Mouse (Mus musculus) myocyte (in vitro differentiated cells): ENCODE measurements around the gene Pten. TPM values are rescaled to one million over a fixed set of nuclear protein-coding genes. Genes with fewer than 3 reads are reported as not detected.

Experiments used
- H3K27me3 ChIP-seq: one replicate; pipeline ENCODE4 v1.6.1; 2011; ENCODE audit not compliant: control insufficient read depth, insufficient read depth, insufficient read length
- H3K36me3 ChIP-seq: one replicate; pipeline ENCODE4 v1.6.1; 2011; ENCODE audit not compliant: control insufficient read depth, insufficient read depth
- H3K4me2 ChIP-seq: one replicate; pipeline ENCODE4 v1.6.1; 2011; ENCODE audit warnings: low read depth, control low read depth
- H3K4me3 ChIP-seq: one replicate; pipeline ENCODE4 v1.5.1; 2011; ENCODE audit warnings: mild to moderate bottlenecking, control low read depth, moderate library complexity
- H3K79me2 ChIP-seq: one replicate; pipeline ENCODE4 v1.6.1; 2011; ENCODE audit not compliant: control insufficient read depth, insufficient read depth
- H3ac ChIP-seq: one replicate; pipeline ENCODE4 v1.6.1; 2011; ENCODE audit not compliant: control insufficient read depth, insufficient read length
- CEBPB ChIP-seq: IDR thresholded peaks from 2 replicates; pipeline ENCODE4 v1.6.1; 2011; ENCODE audit warnings: mild to moderate bottlenecking, moderate library complexity; ENCODE audit not compliant: poor library complexity, insufficient read depth, severe bottlenecking
- E2F4 ChIP-seq: IDR thresholded peaks from one replicate; pipeline ENCODE4 v1.6.1; 2011; ENCODE audit warnings: mild to moderate bottlenecking, control low read depth, moderate library complexity; ENCODE audit not compliant: insufficient read depth
- MAX ChIP-seq: IDR thresholded peaks from one replicate; pipeline ENCODE4 v1.6.1; 2011; ENCODE audit warnings: low read depth, mild to moderate bottlenecking, control low read depth
- MYOD1 ChIP-seq, 3 experiments: IDR thresholded peaks; one replicate each; pipeline ENCODE4 v1.6.1; 2011; ENCODE audit warnings: control low read depth in 2 of 3, low read depth in 2 of 3, mild to moderate bottlenecking in 2 of 3, moderate library complexity in 1 of 3; ENCODE audit not compliant: insufficient read length in 2 of 3, control insufficient read depth in 1 of 3
- MYOG ChIP-seq, 3 experiments: IDR thresholded peaks; one replicate each; pipeline ENCODE4 v1.6.1; 2011; ENCODE audit warnings: control low read depth in 2 of 3, low read depth in 2 of 3, mild to moderate bottlenecking in 2 of 3; ENCODE audit not compliant: insufficient read length in 2 of 3, control insufficient read depth in 1 of 3, insufficient read depth in 1 of 3
- POLR2A ChIP-seq: IDR thresholded peaks from one replicate; pipeline ENCODE4 v1.6.1; 2011; ENCODE audit warnings: low read depth, mild to moderate bottlenecking, control low read depth, moderate library complexity; ENCODE audit not compliant: insufficient read length
- POLR2AphosphoS2 ChIP-seq: IDR thresholded peaks from one replicate; pipeline ENCODE4 v1.6.1; 2011; ENCODE audit warnings: low read depth, control low read depth; ENCODE audit not compliant: insufficient read length
- REST ChIP-seq: IDR thresholded peaks from one replicate; pipeline ENCODE4 v1.6.1; 2011; ENCODE audit warnings: mild to moderate bottlenecking, control low read depth, moderate library complexity; ENCODE audit not compliant: insufficient read depth, insufficient read length
- SRF ChIP-seq: IDR thresholded peaks from one replicate; pipeline ENCODE4 v1.6.1; 2011; ENCODE audit warnings: low read depth; ENCODE audit not compliant: control insufficient read depth, insufficient read length
- TCF12 ChIP-seq: IDR thresholded peaks from one replicate; pipeline ENCODE4 v1.6.1; 2011; ENCODE audit warnings: mild to moderate bottlenecking, control low read depth; ENCODE audit not compliant: poor library complexity, insufficient read depth, severe bottlenecking
- TCF3 ChIP-seq: IDR thresholded peaks from one replicate; pipeline ENCODE4 v1.6.1; 2011; ENCODE audit warnings: low read depth, control low read depth; ENCODE audit not compliant: insufficient read length
- USF1 ChIP-seq: IDR thresholded peaks from one replicate; pipeline ENCODE4 v1.6.1; 2011; ENCODE audit warnings: low read depth, mild to moderate bottlenecking, control low read depth, moderate library complexity
- polyA plus RNA-seq: library from polyadenylated mRNA; unstranded; fragments of >200 nt; fragmentation: generic; extraction: Trizol; gene quantifications from one replicate; pipeline ENCODE4 v1.2.1, GENCODE M21; 2012; ENCODE audit warnings: missing spikeins

Pten gene
- polyA plus RNA-seq, 1 experiment: 8.9 TPM

DNA sequence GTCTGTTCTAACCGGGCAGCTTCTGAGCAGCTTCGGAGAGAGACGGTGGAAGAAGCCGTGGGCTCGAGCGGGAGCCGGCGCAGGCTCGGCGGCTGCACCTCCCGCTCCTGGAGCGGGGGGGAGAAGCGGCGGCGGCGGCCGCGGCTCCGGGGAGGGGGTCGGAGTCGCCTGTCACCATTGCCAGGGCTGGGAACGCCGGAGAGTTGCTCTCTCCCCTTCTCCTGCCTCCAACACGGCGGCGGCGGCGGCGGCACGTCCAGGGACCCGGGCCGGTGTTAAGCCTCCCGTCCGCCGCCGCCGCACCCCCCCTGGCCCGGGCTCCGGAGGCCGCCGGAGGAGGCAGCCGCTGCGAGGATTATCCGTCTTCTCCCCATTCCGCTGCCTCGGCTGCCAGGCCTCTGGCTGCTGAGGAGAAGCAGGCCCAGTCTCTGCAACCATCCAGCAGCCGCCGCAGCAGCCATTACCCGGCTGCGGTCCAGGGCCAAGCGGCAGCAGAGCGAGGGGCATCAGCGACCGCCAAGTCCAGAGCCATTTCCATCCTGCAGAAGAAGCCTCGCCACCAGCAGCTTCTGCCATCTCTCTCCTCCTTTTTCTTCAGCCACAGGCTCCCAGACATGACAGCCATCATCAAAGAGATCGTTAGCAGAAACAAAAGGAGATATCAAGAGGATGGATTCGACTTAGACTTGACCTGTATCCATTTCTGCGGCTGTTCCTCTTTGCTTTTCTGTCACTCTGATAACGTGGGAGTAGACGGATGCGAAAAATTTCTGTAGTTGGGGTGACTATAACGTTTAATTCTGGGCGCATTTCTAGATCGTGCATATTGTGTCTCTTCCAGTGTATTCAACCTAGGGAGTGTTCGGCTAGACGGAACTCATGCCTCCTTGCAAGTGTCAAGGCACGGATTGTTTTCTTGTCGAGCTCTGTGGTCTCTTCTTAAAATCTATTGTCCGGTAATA, 815 bp downstream of the Pten start:
- no peaks in the 10 kb centered on the region for H3K27me3 ChIP-seq
- H3K4me2 ChIP-seq: peak overlapping the region; percentile 99
- peak overlapping the region; percentile 75 for H3ac ChIP-seq
- peak overlapping the region; percentile 84 for H3K4me3 ChIP-seq
- TF ChIP-seq E2F4 (no peak), MYOG (IDR thresholded peaks at IDR 0.05; ENCODE audit: control insufficient read depth in 1 of 3, insufficient read depth in 1 of 3, insufficient read length in 2 of 3, low read depth in 2 of 3) (no peak), REST (no peak), USF1 (no peak), POLR2A (no peak), TCF3 (no peak), POLR2AphosphoS2 (no peak)
- H3K79me2 ChIP-seq: peaks cover 51% of the 10 kb centered on the region
- H3K36me3 ChIP-seq: no peaks in the 10 kb centered on the region

DNA sequence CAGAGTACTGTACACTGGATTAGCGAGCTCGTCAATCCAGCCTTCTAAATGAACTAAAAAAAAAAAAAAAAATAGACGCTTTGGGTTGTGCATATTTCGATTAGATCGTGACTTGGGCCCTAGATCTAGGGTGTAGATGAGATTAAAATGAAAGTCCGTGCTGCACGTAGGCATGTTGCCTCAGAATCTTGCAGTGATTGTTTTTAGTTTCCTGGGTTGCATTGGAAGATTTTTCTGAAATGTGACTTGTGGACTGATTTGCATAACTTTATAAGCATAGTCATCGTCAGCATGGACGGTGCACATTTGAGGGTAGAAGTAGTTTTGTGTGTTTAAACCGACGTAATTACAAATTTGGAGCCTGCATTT, 1.5 kb downstream of the Pten start:
- no peaks in the 10 kb centered on the region for H3K27me3 ChIP-seq
- TF ChIP-seq MYOD1 (IDR thresholded peaks at IDR 0.05; ENCODE audit: control insufficient read depth in 1 of 3, insufficient read length in 2 of 3, low read depth in 2 of 3): no peak
- TF ChIP-seq CEBPB: no peak
- TF ChIP-seq MYOG (IDR thresholded peaks at IDR 0.05; ENCODE audit: control insufficient read depth in 1 of 3, insufficient read depth in 1 of 3, insufficient read length in 2 of 3, low read depth in 2 of 3): no peak
- TF ChIP-seq E2F4: no peak
- no peak for TF ChIP-seq SRF
- TF ChIP-seq USF1: no peak
- TF ChIP-seq POLR2A: no peak
- no peak for TF ChIP-seq TCF12
- no peak for TF ChIP-seq POLR2AphosphoS2
- TF ChIP-seq TCF3: no peak
- no peak for TF ChIP-seq MAX
- TF ChIP-seq REST: no peak
- H3K4me3 ChIP-seq: peak overlapping the region; percentile 84
- H3K4me2 ChIP-seq: peak overlapping the region; percentile 99
- H3K79me2 ChIP-seq: peaks cover 58% of the 10 kb centered on the region
- peak overlapping the region; percentile 75 for H3ac ChIP-seq
- no peaks in the 10 kb centered on the region for H3K36me3 ChIP-seq

DNA sequence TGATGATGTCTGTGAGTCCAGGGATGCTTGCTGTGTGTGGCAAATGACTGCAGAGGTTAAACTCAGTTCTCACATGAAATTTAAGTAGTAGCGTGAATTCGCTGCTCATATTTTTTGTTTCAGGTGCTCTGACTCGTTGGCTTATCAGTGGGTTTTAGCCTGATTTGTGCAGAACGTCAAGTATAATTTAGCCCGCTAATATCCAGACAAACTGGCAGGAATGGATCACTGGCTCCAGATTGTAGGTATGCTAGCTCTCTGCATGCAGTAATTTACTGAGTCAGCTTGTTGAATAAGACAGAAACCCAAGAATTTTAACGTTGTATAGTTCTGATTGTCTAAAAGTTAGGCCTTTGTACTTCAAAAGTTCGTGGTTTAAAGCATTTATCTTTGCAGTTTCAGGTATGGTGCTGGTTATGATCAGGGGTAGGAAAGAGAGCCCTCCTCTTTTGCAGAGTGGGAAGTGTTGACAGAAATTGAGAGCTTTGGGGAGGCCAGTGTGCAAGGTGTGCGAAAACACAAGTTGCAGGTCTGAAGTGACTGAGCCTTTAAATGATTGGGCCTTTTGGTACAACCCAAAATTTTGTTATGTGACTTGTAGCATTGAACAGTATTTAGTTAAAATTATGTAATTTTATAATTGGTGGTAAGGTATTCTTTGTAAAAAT, 2.2 kb downstream of the Pten start:
- no peak for TF ChIP-seq E2F4
- no peak for TF ChIP-seq POLR2A
- TF ChIP-seq TCF3: no peak
- TF ChIP-seq MYOD1 (IDR thresholded peaks at IDR 0.05; ENCODE audit: control insufficient read depth in 1 of 3, insufficient read length in 2 of 3, low read depth in 2 of 3): no peak
- no peak for TF ChIP-seq POLR2AphosphoS2
- TF ChIP-seq USF1: no peak
- TF ChIP-seq CEBPB: no peak
- TF ChIP-seq REST: no peak
- TF ChIP-seq SRF: no peak
- TF ChIP-seq MAX: no peak
- no peak for TF ChIP-seq MYOG (IDR thresholded peaks at IDR 0.05; ENCODE audit: control insufficient read depth in 1 of 3, insufficient read depth in 1 of 3, insufficient read length in 2 of 3, low read depth in 2 of 3)
- no peak for TF ChIP-seq TCF12
- peak overlapping the region; percentile 84 for H3K4me3 ChIP-seq
- no peak overlapping the region for H3ac ChIP-seq

DNA sequence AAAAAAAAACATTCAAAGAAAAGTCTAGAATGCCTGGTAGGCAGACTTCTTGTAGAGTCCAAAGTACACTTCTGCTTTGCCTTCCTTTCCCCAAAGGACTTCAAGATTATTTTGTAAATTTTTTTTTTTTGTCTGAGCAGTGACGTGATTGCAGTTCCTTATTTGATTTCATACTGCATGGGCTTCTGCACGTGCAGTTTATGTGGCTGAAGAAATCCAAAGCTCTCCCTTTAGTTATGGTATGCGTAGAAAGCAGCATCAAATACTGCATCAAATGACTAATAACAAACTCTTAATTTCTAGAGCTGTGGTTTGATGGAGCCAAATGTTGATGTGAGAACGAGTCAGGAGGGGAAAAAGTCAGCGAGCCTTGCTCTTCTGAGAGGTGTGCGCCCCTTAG, 3.2 kb downstream of the Pten start:
- Histone ChIP-seq H3ac (no peak overlapping the region), H3K4me2 (peak overlapping the region; percentile 99), H3K36me3 (no peaks in the 10 kb centered on the region), H3K79me2 (peaks cover 75% of the 10 kb centered on the region), H3K4me3 (peak overlapping the region; percentile 84), H3K27me3 (no peaks in the 10 kb centered on the region)
- no peak for TF ChIP-seq SRF

More for the DNA sequence above, 2.2 kb downstream of the Pten start:
- Histone ChIP-seq H3K79me2 (peaks cover 65% of the 10 kb centered on the region), H3K36me3 (no peaks in the 10 kb centered on the region), H3K4me2 (peak overlapping the region; percentile 99), H3K27me3 (no peaks in the 10 kb centered on the region)

DNA sequence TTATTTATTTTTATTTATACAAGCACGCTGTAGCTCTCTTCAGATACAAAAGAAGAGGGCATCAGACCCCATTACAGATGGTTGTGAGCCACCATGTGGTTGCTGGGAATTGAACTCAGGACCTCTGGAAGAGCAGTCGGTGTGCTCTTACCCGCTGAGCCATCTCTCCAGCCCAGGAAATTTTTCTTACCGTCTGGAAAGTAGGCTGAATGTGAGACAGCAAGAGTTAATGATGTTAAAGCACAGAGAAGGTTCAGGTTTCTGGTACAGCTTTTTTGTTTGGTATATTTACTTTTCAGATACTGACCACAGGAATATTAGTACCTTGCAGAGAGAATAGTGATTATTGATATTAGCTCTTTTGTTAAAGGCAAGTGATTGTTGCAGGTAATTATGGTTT, 3.9 kb downstream of the Pten start:
- Histone ChIP-seq H3K79me2 (peaks cover 81% of the 10 kb centered on the region), H3K4me2 (peak overlapping the region; percentile 57), H3K36me3 (no peaks in the 10 kb centered on the region), H3K4me3 (peak overlapping the region; percentile 84), H3ac (no peak overlapping the region), H3K27me3 (no peaks in the 10 kb centered on the region)
- TF ChIP-seq SRF (no peak), MAX (no peak), USF1 (no peak), TCF12 (no peak), MYOG (IDR thresholded peaks at IDR 0.05; ENCODE audit: control insufficient read depth in 1 of 3, insufficient read depth in 1 of 3, insufficient read length in 2 of 3, low read depth in 2 of 3) (no peak), POLR2A (no peak), MYOD1 (IDR thresholded peaks at IDR 0.05; ENCODE audit: control insufficient read depth in 1 of 3, insufficient read length in 2 of 3, low read depth in 2 of 3) (no peak), E2F4 (no peak), TCF3 (no peak), REST (no peak), CEBPB (no peak), POLR2AphosphoS2 (no peak)
